ENCODE assay signal across 15 mouse cellular contexts in genomic region chr6:54619530-54619929, GRCm38 (mm10). TPM values are rescaled to one million over a fixed set of nuclear protein-coding genes. Genes with fewer than 3 reads are reported as not detected.
"Had no signal": no experiment of that assay in that cellular context is flagged by ENCODE, and none has a peak within 500 bp of the region (broad histone marks: within the 10 kb centered on the region; RNA-seq: fewer than 3 reads in every experiment).

No protein-coding gene starts in this region.

- ATAC-seq: intestine, postnatal 0 days; midbrain, embryonic 15.5 days had no signal

- H3K27me3 ChIP-seq: liver, embryonic 13.5 days; midbrain, embryonic 12.5 days; midbrain, embryonic 15.5 days; neural tube, embryonic 12.5 days; neural tube, embryonic 15.5 days had no signal

- H3K4me3 ChIP-seq: left cerebral cortex, adult 2 months; liver, embryonic 13.5 days; midbrain, embryonic 12.5 days; midbrain, embryonic 15.5 days; neural tube, embryonic 12.5 days; neural tube, embryonic 15.5 days had no signal

- H3K9ac ChIP-seq: liver, embryonic 13.5 days; midbrain, embryonic 12.5 days; midbrain, embryonic 15.5 days; neural tube, embryonic 12.5 days; neural tube, embryonic 15.5 days had no signal

- DNase-seq: kidney, adult 8-10 months; kidney, postnatal 25 days; layer of hippocampus, postnatal 36 days; liver, embryonic 13.5 days; lung, adult 2 months; lung, postnatal 4 days; thymus, postnatal 25 days had no signal

- H3K27ac ChIP-seq: left cerebral cortex, adult 2 months; liver, embryonic 13.5 days; midbrain, embryonic 12.5 days; midbrain, embryonic 15.5 days; neural tube, embryonic 12.5 days; neural tube, embryonic 15.5 days had no signal

- H3K4me2 ChIP-seq: liver, embryonic 13.5 days; midbrain, embryonic 12.5 days; midbrain, embryonic 15.5 days; neural tube, embryonic 12.5 days; neural tube, embryonic 15.5 days had no signal

- H3K4me1 ChIP-seq: liver, embryonic 13.5 days; midbrain, embryonic 12.5 days; midbrain, embryonic 15.5 days; neural tube, embryonic 12.5 days; neural tube, embryonic 15.5 days had no signal

- H3K9me3 ChIP-seq: liver, embryonic 13.5 days; midbrain, embryonic 12.5 days; midbrain, embryonic 15.5 days; neural tube, embryonic 12.5 days; neural tube, embryonic 15.5 days had no signal

- H3K36me3 ChIP-seq: liver, embryonic 13.5 days had no signal

RNA-seq across cellular contexts. Expression of gene Fkbp14, which starts 22.4 kb away (rescaled TPM):
- total RNA-seq: megakaryocyte, adult 5-6 weeks had no signal

RNA-seq across cellular contexts. Expression of gene Scrn1, which starts 53.2 kb away (rescaled TPM):
- total RNA-seq: megakaryocyte, adult 5-6 weeks had no signal
- polyA plus RNA-seq: liver, adult 2 months had no signal
